Mouse (Mus musculus) spleen, adult 2 months (tissue): ENCODE measurements around the gene Ankrd60. TPM values are rescaled to one million over a fixed set of nuclear protein-coding genes. Genes with fewer than 3 reads are reported as not detected.

Experiments
- DNase-seq, 2 experiments: peaks; one replicate each; pipeline versions ENCODE4 v3.0.0 to v3.0.0-alpha.2; 2012 to 2021; ENCODE audit warnings: low spot score in 2 of 2, low read depth in 1 of 2
- H3K27ac ChIP-seq: fragments of 200-500 bp; 2 replicates; pipeline ENCODE4 v1.5.1; 2012; ENCODE audit warnings: low read length, inconsistent platforms; ENCODE audit not compliant: insufficient read depth
- H3K27me3 ChIP-seq: fragments of 200-500 bp; 2 replicates; pipeline ENCODE4 v1.6.1; 2012; ENCODE audit warnings: mild to moderate bottlenecking, moderate library complexity, low read length, inconsistent platforms; ENCODE audit not compliant: control insufficient read depth, insufficient read depth
- H3K36me3 ChIP-seq: fragments of 200-500 bp; 2 replicates; pipeline ENCODE4 v1.6.1; 2012; ENCODE audit warnings: mild to moderate bottlenecking, low read length, inconsistent platforms; ENCODE audit not compliant: control insufficient read depth, insufficient read depth
- H3K4me1 ChIP-seq: fragments of 200-500 bp; 2 replicates; pipeline ENCODE4 v1.6.1; 2011; ENCODE audit warnings: inconsistent platforms; ENCODE audit not compliant: control insufficient read depth, insufficient read depth, insufficient read length
- H3K4me3 ChIP-seq: fragments of 200-500 bp; 2 replicates; pipeline ENCODE4 v1.5.1; 2011; ENCODE audit warnings: mild to moderate bottlenecking, inconsistent platforms; ENCODE audit not compliant: insufficient read depth, insufficient read length; ENCODE audit errors: extremely low read depth
- CTCF ChIP-seq: fragments of 200-500 bp; IDR thresholded peaks from 2 replicates; pipeline ENCODE4 v1.5.1; 2011; ENCODE audit warnings: mild to moderate bottlenecking, inconsistent platforms; ENCODE audit not compliant: insufficient read depth, insufficient read length, insufficient replicate concordance; ENCODE audit errors: extremely low read depth
- POLR2A ChIP-seq: fragments of 200-500 bp; IDR thresholded peaks from 2 replicates; pipeline ENCODE4 v1.6.1; 2011; ENCODE audit warnings: low read depth, low read length, inconsistent platforms
- WGBS: fragments of 180-500 bp; shearing (Covaris S2); methylation state at CpG from one replicate; pipeline ENCODE4 v1.1.7; 2018; 5-methylcytosine and 5-hydroxymethylcytosine counted together
- polyA plus RNA-seq: library from polyadenylated mRNA; depleted of rRNA; stranded (reverse); fragments of >200 nt; gene quantifications from 2 replicates; pipeline ENCODE4 v1.2.3, GENCODE M21; 2012; rRNA removed

The Ankrd60 gene
- polyA plus RNA-seq = not detected in 2 replicates

DNA sequence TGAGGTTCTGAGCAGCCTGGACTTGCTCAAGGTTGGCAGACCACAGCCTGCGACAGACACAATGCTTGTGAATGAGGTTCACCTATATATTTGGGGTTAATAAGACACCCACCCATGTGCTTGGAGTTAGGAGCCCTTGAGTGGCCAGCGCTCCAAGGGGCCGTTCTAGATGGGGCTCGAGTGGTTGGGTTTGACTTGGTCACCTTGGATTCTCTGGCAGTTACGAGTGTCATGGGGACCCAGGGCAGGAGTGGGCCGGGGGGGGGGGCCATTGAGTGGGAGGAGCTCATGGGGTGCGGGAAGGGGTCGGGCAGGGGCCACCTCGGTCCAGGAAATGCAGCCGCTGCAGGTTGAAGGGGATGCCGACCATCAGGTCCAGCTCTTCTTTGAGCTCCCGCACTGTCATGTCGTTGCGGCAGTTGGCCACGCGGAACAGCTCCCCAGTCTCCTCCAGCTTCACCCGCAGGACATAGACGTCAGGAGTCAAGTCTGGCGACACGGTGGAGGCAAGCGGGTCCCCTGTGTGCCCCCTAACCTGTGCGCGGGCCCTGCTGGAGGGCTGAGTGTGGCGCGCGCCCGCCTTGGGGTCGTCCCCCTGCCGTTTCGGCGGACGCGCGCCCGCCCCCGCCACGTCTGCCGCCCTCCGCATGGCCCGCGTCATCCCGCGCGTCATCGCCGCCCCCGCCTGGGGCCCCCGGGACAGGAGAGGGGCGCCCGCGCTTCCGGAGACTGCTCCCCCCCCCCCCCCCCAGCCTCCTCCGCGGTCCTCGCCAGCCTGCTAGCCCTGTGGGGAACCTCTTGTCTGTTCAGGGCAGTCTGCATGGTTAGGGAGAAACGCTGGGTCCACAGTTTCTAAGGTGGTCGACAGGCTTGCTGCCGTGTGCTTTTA, at the start of gene Ankrd60:
Gene Ankrd60 (minus strand): TSS at position 697 of the 889 bp plus-strand sequence.
- H3K27ac ChIP-seq = no peak within 1 kb of the TSS
- peak within 1 kb of the TSS; percentile 66 for H3K4me3 ChIP-seq
- DNase-seq = peak in 1 of 2 experiments; percentile 55
- 0 out of 2 replicates have a peak, but pooled peaks cover 1% of the 10 kb centered on the region for H3K27me3 ChIP-seq
- 13% methylated on average over 38 of the region's 58 CpGs for WGBS
- TF ChIP-seq CTCF (no peak), POLR2A (no peak)
- no peaks in the 10 kb centered on the region for H3K36me3 ChIP-seq
- H3K4me1 ChIP-seq = peaks cover 8% of the 10 kb centered on the region

DNA sequence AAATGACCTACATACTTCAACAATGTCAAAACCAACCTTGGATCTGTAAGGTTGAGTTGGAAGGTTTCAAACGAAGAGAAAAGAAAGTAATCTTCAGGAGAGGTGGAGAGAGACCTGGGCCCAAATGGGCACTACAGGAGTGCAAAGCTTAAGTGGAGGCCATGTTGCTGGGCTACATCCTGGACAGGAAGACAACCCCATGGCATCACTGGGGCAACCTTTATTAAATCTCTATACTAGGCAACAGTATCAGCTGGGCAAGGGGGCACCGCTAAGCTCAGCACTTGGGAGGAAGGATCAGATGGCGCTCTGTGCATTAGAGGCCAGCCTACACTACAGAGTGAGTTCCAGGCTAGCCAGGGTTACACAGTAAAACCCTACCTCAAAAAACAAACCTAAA, 47.6 kb upstream of the Ankrd60 start:
- 87% methylated on average over 3 of the region's 3 CpGs for WGBS
- Histone ChIP-seq H3K4me3 (no peak overlapping the region), H3K36me3 (no peaks in the 10 kb centered on the region), H3K27ac (no peak overlapping the region), H3K27me3 (no peaks in the 10 kb centered on the region), H3K4me1 (no peaks in the 10 kb centered on the region)
- TF ChIP-seq POLR2A (no peak), CTCF (no peak)
- DNase-seq = no peak

DNA sequence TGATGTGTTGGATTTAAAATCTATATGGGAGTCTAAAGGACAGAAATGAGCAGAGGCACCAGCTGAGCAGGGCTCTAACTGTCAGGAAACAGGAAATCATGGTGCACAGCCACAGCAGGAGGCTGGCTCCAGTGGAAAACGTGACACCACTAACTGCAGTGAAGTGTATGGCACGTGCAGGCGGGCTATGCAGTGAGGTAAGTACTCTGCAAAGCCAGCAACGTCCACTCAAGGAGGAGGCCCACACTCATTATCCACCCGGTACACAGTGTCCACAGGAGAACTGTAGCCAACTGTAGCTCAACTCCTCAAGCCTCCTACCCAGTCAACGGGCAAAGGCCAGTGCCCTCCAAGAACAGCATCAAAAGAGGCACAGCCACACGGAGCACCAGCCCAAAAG, 46.5 kb upstream of the Ankrd60 start:
- TF ChIP-seq POLR2A (no peak), CTCF (no peak)
- no peaks in the 10 kb centered on the region for H3K27me3 ChIP-seq
- no peaks in the 10 kb centered on the region for H3K4me1 ChIP-seq
- H3K4me3 ChIP-seq = no peak overlapping the region
- no peak for DNase-seq
- no peak overlapping the region for H3K27ac ChIP-seq
- H3K36me3 ChIP-seq = no peaks in the 10 kb centered on the region
- 48% methylated on average over 7 of the region's 7 CpGs for WGBS

DNA sequence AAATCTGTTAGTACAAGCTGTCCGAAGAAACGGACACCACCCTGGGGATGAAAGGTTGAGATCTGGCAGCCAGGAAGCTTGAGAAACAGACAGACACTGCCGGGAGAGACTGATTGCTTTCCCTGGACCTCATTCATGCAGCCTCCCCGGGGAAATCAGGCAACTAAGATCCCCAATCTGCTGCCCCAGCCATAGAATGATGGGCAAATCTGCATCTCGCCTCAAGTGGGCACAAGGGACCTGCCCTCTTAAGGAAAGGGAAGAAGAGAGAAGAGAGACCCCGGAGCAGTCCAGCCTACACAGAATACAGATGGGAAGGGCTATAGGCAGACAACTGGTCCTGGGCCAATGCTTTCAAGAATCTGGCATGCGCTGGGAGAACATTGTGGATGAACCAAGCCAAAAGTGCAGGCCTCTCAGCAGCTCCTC, 44.0 kb upstream of the Ankrd60 start:
- Histone ChIP-seq H3K4me3 (no peak overlapping the region), H3K36me3 (no peaks in the 10 kb centered on the region), H3K27ac (no peak overlapping the region), H3K27me3 (no peaks in the 10 kb centered on the region), H3K4me1 (no peaks in the 10 kb centered on the region)
- WGBS = 83% methylated on average over 7 of the region's 7 CpGs
- TF ChIP-seq CTCF = no peak
- no peak for TF ChIP-seq POLR2A
- no peak for DNase-seq

DNA sequence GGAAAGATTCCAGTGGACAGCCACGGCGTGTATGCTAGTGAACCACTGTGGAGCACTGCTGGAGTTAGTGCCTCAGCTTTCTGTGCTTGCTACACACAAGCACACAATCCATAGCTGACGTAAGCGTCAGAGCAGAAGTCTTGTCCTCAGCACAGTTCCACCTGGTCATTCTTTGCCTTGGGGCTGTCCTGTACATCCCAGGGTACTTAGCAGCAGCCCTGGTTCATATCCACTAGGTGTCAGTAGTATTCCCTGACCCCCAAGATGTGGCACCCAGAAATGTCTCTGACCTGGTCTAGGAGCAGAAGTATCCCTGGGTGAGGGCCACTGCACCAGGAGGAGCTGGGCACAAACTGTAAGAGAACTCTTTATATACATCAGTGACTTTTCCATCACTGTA, 42.5 kb upstream of the Ankrd60 start:
- 95% methylated on average over 4 of the region's 4 CpGs for WGBS
- H3K4me3 ChIP-seq = no peak overlapping the region
- no peak overlapping the region for H3K27ac ChIP-seq
- DNase-seq = no peak
- TF ChIP-seq CTCF = no peak
- no peak for TF ChIP-seq POLR2A
- no peaks in the 10 kb centered on the region for H3K36me3 ChIP-seq
- H3K27me3 ChIP-seq = no peaks in the 10 kb centered on the region
- H3K4me1 ChIP-seq = no peaks in the 10 kb centered on the region

DNA sequence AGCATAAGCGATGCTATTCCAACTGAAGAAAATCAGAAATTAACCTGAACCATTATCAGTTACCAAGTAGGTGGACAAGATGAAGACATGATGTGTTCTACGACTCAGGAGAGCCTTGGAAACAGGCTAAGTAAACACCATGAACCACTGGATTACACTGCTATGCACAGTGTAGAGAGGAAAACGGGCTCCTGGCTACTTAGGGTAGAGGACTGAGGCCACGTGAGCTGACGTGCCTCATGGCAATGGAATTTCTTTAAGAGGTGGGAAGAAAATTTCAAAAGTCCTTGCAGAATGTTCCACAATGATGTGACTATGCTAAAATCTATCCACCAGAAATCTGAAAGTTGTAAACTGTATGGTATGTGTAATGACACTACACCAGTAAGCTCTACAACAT, 41.0 kb upstream of the Ankrd60 start:
- Histone ChIP-seq H3K36me3 (peaks cover 3% of the 10 kb centered on the region; the same call in 1 of the 2 replicates), H3K4me3 (no peak overlapping the region), H3K4me1 (no peaks in the 10 kb centered on the region), H3K27me3 (no peaks in the 10 kb centered on the region), H3K27ac (no peak overlapping the region)
- TF ChIP-seq CTCF (no peak), POLR2A (no peak)
- DNase-seq = no peak
- 92% methylated on average over 5 of the region's 5 CpGs for WGBS

DNA sequence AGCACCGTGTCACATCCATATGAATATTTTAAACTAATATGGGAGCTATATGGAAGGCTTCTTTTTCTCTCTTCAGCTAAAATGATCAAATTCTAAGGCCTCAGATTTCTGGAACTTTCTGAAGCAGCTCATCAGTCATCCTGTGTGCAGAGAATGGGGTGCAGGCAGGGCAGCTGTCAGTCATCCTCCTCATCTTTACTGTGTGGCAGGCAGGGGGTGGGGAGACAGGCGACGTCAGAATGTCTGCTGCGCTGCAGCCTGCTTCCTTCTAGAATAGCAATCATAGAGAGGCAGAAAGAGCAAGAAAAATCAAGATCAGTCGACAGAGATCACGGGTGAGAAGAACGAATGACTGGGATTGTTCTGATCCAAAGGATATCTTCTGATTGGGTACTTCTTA, 38.0 kb upstream of the Ankrd60 start:
- DNase-seq = no peak
- Histone ChIP-seq H3K36me3 (peaks cover 3% of the 10 kb centered on the region; the same call in 1 of the 2 replicates), H3K4me3 (no peak overlapping the region), H3K27me3 (no peaks in the 10 kb centered on the region), H3K4me1 (no peaks in the 10 kb centered on the region), H3K27ac (no peak overlapping the region)
- 91% methylated on average over 7 of the region's 7 CpGs for WGBS
- no peak for TF ChIP-seq CTCF
